Mouse (Mus musculus) urinary bladder, postnatal 0 days (tissue): Measurements from ENCODE around the gene Olfr920. TPM values are rescaled to one million over a fixed set of nuclear protein-coding genes. Genes with fewer than 3 reads are reported as not detected.

Source experiments
- polyA plus RNA-seq: library from polyadenylated mRNA; unstranded; fragments of >200 nt; fragmentation: Nextera tagmentation; extraction: Ambion mirVana; gene quantifications from 2 replicates; pipeline ENCODE4 v1.2.1, GENCODE M21; 2015

Olfr920 gene
- polyA plus RNA-seq = 0.02 and 0.06 TPM in 2 replicates

GRCm38 (mm10) chr9:38751999-38752398 is at the start of gene Olfr920:
Gene Olfr920 (plus strand): TSS chr9:38752299.

GRCm38 (mm10) chr9:38718102-38718501 is 34.0 kb upstream of the Olfr920 start, which contains the start of gene Vwa5a:
Gene Vwa5a (plus strand): TSS chr9:38718268.

DNA sequence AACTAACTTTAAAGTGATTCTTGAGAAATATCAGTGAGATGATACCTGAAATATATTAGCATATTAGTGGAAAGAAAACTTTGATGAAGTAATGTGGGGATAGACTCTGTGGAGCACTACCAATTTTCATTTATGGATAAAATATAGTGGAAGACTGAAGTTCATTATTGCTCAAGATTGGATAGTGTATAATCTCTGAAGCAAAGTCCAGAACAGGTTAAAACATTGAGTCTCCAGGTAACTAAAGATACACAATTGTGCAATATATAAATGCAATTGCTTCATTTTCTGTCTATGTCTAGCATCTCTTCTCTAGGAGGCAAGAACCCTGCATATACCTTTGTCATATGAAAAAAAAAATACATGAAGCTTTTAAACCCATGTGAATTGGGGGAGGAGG is 20.7 kb downstream of the Olfr920 start, which contains the start of gene Olfr921:
Gene Olfr921, plus strand, starts transcription at position 301 of the 400 bp plus-strand sequence.

Other genes starting within 250 kb of the Olfr920 start
- not detected in 2 replicates for gene Olfr911-ps1, start 230.7 kb upstream of the Olfr920 start, polyA plus RNA-seq
- gene Olfr910, start 214.4 kb upstream of the Olfr920 start, polyA plus RNA-seq = not detected in 2 replicates
- not detected in 2 replicates for gene Olfr912, start 172.1 kb upstream of the Olfr920 start, polyA plus RNA-seq
- gene Olfr913, start 159.5 kb upstream of the Olfr920 start, polyA plus RNA-seq = not detected in 2 replicates
- not detected in 2 replicates for gene Olfr914, start 147.2 kb upstream of the Olfr920 start, polyA plus RNA-seq
- not detected in 2 replicates for gene Olfr916, start 92.4 kb upstream of the Olfr920 start, polyA plus RNA-seq
- not detected in 2 replicates for gene Olfr917, start 86.5 kb upstream of the Olfr920 start, polyA plus RNA-seq
- not detected in 2 replicates for gene Olfr918, start 77.7 kb upstream of the Olfr920 start, polyA plus RNA-seq
- not detected in 2 replicates for gene Olfr919, start 48.6 kb upstream of the Olfr920 start, polyA plus RNA-seq
- gene Vwa5a, start 34.0 kb upstream of the Olfr920 start, polyA plus RNA-seq = 30.6 and 30.8 TPM in 2 replicates
- not detected in 2 replicates for gene Olfr921, start 20.8 kb downstream of the Olfr920 start, polyA plus RNA-seq
- not detected in 2 replicates for gene Olfr922, start 62.3 kb downstream of the Olfr920 start, polyA plus RNA-seq
- not detected in 2 replicates for gene Olfr923, start 74.2 kb downstream of the Olfr920 start, polyA plus RNA-seq
- gene Olfr924, start 92.2 kb downstream of the Olfr920 start, polyA plus RNA-seq = not detected in 2 replicates
- not detected in 2 replicates for gene Olfr26, start 102.8 kb downstream of the Olfr920 start, polyA plus RNA-seq
- gene Olfr926, start 124.8 kb downstream of the Olfr920 start, polyA plus RNA-seq = not detected in 2 replicates
- gene Olfr930, start 177.5 kb downstream of the Olfr920 start, polyA plus RNA-seq = not detected in 2 replicates
- not detected in 2 replicates for gene Olfr933, start 220.0 kb downstream of the Olfr920 start, polyA plus RNA-seq
- gene Olfr934, start 236.0 kb downstream of the Olfr920 start, polyA plus RNA-seq = not detected in 2 replicates
- gene Olfr935, start 247.4 kb downstream of the Olfr920 start, polyA plus RNA-seq = not detected in 2 replicates